Mouse (Mus musculus) regulatory T cell (primary cell): ENCODE results near the gene Slc22a3.

Experiments used
- in situ Hi-C: fragments of 300-600 bp; cut with MboI, MseI; formaldehyde crosslinking; loops from one replicate; pipeline ENCODE4 v1.15.1; 2025; ENCODE audit warnings: high pct_unique_total_duplicates

Gene Slc22a3

DNA sequence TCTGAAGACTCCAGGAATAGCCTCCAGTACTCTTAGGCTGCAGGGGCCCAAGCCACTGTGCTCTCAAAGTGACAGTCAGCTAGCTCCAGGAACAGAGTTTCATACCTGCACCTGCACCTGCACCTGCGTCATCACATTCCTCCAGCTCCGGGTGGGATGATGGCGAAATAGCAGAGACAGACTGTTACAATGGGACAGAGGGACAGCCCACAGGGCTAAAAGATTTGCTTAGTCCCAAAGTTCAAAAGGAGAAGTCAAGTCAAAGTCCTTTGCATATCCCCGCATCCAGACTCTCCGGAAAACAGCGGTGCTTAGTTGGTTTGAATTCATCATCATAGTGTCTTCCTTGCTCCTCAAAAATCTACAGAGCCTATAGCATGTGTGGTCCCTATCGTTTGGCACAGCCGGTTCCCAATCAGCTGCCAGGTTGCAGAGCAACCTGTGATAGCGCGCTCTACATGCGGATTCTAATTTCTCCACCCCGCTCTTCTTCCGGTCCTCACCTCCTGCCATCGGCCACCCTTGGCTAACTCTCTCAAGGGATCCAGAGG lies at the start of gene Slc22a3:
Gene Slc22a3 (minus strand): TSS at position 51 of the 551 bp plus-strand sequence.
- in situ Hi-C loops, result no loop called here

DNA sequence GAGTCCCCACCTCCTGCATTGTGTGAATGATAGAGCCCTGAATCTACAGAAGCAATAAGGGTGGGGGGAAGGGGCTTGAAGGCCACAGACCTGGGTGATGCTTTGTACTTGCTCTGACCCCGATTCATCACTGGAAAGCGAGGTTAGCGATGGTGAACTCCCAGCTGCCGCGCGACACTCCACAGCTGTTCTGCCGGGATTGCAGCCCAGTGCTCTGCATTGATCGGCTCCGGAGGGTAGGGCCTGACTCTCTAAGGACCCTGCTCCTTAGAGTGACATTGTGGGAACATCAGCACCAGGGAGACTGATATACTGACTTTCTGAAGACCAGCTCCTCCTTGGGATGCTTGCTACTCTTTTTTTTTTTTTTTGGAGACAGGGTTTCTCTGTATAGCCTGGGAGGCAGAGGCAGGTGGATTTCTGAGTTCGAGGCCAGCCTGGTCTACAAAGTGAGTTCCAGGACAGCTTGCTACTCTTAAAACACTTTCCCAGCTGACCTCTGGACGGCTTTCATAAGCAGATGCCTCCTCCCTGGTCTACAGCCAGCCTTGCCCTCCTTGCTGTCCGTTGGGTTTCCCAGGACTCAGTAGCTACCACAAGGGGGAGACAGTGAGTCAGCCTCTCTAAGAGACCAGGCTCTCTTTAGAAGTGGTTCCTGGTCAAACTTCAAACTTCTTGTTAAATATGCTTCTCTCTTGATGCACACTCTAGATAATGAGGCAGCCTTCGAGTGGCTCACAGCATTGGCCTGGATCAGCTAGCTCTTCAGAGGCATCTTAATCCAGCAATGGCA lies 27.0 kb upstream of the Slc22a3 start:
- in situ Hi-C loops, result loop anchor here (5.0 kb wide), 4 partner anchors 47 to 273 kb away; no protein-coding TSS in a partner anchor

DNA sequence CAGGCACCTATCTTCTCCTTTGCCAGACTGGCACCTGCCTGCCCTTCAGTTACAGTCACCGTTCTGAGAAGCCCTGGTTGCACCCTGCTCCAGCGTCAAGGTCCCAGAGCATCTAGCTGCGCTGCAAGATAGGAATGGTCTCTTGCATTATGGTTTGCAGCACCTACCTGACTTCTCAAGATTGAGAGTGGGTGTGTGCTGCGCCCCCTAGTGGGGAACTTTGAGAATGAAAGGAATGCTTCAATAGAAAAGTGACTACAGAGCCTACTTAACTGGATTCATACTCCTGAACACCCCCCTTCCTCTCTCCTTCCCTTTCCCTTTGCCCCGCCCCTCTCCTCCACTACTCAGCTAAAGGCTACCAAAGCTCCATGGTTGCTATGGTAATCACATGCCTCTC lies 24.6 kb upstream of the Slc22a3 start:
- in situ Hi-C loops, result no loop called here

DNA sequence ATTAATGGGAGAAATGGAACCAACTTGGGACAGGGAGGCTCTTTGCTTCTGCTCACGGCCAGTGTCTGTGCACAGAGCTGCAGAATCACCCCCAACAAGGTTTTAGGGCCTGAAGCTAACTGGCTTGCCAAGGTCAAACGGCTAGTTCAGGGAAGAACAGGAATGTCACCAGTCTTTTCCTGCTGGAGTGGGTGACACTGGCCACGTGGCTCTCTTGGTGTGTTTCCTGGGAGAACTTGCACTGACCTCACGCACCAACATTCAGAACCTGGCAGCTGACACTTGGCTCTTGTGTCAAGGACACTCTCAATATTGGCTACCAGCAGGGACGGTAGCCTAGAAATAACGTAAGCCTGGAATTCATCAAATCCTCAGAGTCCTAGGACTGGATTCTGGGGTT lies 22.6 kb upstream of the Slc22a3 start:
- in situ Hi-C loops, result no loop called here

DNA sequence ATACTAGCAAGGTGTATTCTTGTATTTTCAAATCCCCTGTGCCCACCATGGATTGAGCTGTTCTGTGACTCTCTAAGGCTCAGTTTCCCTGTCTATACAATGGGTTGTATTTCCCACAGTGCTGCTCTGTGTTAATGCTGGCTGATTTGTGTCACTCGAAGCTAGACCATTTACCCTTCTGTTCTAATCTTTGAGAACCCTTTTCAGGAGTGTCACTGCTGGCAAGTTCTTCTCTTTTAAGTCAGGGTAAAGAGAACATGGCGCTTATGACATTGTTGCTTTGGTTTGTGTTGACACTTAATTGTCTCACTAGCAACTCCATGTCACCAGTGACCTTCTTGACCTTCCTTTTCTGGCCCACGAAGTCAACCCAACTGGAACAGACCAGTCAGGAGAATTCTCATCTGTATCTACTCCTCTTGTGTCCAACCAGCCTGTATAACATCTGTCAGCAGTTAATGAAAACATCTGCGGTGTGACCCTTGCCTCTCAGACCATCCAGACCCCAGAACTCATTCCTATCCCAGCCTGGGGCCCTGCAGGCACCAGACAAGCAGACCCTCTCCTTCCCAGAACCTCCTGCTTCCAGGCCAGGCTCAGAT lies 22.0 kb upstream of the Slc22a3 start:
- in situ Hi-C loops, result no loop called here

DNA sequence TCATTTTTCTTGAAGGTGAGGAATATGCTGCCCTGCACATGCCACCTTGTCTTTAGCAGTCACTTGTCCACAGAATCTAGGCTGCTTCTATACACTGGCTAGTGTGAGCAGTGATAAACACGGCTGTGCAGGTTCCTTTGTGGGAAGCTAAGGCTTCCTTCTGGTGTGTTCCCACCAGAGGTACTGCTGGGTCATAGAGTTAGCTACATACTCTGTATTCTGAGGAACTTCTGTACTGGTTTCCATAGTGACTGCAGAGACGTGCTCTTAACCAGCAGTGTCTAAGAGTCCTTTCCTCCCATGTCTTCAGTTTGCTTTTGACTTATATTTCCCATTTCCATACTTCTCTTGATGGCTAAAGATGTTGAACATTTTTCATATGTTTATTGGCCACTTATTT lies 11.6 kb upstream of the Slc22a3 start:
- in situ Hi-C loops, result no loop called here

DNA sequence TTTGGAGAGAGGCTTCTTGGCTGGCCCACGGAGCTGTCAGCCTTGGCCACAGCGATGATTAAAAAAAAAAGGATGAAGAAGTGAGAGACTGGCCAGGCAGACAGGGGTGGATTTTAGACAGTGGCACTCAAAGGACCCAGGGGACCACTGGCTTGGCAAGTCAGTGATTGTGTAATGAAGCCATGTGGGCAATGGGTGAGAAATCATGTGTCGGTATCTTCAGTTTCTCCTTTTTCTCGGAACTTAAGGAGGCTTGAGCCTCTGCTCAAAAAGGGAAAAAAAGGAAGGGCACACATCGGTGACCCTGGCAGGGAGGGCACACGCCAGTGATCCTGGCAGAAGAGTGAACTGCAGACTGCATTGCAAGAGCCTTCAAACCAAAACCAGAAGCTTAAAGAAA lies 10.7 kb upstream of the Slc22a3 start:
- in situ Hi-C loops, result no loop called here

DNA sequence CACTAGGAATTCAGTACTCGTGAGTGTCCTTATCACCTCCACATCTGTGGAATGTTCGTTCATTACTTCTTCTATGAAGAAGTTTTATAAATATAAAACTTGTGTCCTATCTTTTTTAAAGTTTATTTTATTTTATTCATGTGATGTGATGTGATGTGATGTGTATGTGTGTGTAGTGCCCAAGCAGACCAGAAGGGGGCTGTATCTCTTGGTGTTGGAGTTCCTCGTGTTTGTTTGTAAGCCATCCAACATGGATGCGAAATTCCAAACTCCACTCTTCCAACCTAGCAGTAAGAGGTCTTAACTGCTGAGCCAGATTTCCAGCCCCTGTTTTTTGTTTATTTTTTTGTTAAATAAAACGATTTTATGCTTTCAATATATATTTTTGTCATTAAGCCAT lies 6.5 kb upstream of the Slc22a3 start:
- in situ Hi-C loops, result no loop called here

DNA sequence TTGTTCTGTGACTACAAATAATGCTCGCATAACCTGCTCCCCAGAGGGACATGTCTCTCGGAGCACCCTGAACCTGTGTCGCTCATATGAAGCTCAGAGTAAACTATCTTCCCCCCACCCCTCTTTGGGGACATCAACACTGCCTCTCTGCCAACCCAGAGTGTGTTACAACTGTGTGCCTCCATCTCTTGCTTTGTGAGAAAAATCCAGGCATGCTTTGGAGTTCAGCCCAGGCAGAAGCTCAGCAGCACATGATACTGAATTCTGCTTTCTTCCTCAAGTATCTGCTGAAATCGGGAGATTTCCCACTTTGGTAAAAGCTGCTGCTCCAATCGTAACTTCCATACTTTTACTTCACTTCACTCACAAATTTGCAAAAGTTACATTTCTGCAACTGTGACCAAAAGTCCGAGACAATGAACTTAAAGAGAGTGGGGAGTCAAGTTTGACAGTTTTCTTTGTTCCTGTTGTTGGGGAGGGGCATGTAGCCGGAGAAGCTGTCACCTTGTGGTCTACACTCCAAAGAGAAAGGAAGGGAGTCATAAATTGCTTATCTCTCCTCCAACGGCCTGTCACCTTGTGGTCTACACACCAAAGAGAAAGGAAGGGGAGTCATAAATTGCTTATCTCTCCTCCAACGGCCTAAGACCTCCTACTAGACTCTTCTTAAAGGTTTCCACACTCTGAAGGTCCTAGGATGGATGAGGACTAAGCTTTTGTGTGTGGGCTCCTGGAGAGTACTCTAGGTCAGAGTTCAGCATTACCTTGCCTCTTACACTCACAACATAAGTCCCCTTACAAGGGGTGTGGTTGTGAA lies 5.8 kb upstream of the Slc22a3 start:
- in situ Hi-C loops, result no loop called here

DNA sequence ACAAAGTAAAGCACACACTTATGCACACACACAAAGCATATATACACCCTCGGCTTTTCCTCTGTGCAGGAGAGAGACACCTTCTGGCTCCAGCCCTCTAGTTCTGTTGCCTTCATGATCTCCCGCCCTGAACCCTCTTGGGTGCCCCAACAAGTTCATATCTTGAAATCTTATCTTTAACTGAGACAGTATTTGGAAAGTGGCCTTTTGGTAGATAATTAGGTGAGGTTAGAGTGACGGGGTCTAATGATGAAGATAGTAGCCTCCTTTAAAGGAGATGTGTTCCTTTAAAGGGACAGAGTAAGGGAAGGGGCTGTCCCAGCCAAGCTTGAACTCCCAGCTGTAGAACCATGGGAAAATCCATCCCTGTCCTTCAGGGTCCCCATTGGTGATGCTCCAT lies 3.7 kb upstream of the Slc22a3 start:
- in situ Hi-C loops, result no loop called here

DNA sequence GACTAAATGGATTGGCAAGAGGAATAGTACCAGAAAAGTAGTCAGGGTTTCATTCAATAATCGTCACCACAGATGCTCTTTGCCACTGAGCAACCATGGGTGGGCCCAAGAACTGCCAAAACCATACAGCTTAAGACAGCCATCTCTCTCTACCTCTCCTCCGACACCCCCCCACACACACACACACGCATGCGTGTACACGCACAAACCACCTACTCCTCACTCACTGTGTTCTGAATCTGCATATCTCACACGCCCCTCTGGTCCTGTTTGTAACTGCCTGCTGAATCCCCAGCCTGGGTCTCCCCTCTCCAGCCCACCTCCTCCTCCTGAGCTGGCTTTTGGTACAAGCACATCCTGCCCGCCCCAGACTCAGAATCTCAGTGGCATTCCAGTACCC lies 872 bp upstream of the Slc22a3 start:
- in situ Hi-C loops, result no loop called here

DNA sequence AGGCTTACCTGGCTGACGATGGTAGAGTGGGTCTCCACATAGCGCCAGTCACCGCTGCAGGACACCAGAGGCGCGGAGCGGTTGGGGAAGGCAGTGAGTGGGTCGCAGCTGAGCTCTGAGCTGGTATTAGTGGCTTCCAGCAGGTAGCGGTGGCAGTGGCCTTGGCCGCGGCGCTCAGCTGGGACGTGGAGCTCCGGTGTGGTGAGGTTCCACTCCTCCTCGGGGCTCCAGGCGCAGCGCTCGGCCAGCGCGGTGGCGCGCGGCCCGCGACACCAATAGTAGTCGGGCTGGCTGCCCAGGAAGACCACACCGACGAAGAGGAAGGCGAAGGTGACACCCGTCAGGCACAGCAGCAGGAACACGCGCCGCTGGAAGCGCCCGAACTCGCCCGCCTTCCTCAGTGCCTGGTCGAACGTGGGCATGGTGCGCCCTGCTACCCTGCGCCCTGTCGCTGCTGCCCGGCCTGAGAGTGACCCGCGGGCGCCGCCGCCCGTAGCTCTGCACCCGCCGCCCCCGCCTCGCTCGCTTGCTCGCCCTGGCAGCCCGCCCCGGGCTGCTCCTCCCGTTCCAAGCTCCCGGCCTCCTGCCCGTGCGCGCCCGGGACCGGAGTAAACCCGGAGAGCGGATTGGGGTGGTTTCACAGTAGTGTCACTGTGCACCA lies 471 bp downstream of the Slc22a3 start:
- in situ Hi-C loops, result no loop called here

DNA sequence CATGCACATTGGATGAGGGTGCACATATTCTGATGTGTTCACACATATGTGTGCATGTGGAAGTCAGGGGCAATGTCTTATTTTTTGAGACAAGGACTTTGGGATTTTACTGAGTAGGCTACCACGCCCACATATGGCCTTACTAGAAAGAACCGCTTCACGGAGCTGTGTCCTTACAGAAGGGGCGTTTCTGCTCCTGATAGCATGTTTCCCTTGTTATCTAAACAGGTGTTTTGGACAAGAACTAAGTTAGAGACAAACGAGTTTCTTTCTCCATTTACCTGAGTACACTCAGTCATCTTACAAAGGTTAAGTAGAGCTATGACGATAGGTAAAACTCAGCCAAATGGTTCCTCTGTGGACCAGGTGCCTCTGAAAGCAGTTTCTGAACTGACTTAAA lies 1.8 kb downstream of the Slc22a3 start:
- in situ Hi-C loops, result no loop called here

DNA sequence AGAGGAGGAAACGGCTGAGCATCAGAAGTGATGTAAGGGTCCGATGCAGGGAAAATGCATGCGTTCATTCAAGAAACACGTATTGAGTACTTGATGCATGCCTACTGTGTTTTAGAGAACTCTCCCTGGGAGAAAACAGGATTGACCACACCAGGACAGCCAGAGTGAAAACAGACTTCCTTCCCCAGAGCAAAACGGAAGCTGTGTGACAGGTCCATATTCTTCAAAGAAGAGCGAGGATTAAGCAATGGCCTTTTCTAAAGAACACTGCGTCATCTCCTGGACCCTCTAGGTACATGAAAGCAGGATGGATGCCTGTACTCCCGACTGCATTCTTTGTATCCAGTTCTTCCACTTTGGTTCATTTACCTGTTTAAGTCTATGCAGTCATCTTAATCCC lies 8.1 kb downstream of the Slc22a3 start:
- in situ Hi-C loops, result no loop called here

DNA sequence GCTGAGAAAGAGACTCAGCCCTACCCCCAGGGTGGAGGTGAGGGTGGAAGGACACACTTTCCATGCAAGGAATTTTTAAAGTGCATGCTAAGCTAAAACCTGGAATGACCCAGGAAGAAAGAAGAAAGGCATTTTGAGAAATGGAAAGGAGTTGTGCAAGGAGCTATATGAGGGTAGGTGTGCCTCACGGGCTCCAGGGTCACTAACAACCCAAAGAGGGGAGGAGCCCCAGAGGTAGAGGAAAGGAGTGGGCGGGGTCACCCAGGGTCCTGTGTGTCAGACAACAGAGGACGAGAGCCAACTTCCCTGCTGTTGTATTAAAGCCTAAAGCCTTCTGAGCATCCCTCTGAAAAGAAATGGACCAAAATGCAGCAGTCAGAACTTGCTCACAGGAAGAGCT lies 11.9 kb downstream of the Slc22a3 start:
- in situ Hi-C loops, result no loop called here

DNA sequence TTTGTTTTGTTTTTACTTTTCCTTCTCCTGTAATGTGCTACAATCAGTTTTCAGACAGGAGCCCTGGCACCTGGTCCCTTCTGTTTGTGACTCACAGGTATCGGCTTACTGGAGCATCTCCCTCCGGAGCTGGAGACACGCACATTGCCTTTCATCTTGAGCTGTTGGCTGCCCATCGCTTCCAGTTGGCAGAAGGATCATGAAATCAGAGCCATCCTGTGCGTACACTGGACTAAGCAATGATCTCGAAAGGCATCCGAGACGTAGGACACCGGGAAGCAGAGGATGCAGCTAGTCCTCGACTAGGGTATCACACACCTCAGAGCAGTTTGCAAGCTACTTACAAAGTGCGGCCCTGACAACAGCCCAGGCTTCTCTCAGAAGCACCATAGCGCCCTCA lies 15.9 kb downstream of the Slc22a3 start:
- in situ Hi-C loops, result no loop called here

DNA sequence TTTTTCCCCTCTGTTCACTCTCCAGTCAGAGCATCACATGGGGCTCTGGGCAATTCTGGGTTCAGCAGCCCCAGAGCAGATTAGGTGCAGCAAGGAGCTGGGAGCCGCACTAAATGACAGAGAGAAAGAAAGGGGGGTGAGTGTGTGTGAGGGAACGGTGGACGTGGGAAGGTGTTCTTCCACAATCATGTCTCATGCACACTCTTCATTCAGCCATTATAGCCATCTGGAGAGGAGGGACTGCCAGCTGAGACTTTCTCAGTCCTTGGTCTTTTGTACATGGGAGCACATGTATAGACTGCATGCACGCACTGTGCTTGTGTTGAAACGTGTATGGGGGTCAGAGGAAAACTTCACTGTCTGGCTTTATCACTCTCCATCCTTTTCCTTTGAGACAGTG lies 17.6 kb downstream of the Slc22a3 start:
- in situ Hi-C loops, result loop anchor here (5.0 kb wide), 1 partner anchor 47 kb away; no protein-coding TSS in a partner anchor

DNA sequence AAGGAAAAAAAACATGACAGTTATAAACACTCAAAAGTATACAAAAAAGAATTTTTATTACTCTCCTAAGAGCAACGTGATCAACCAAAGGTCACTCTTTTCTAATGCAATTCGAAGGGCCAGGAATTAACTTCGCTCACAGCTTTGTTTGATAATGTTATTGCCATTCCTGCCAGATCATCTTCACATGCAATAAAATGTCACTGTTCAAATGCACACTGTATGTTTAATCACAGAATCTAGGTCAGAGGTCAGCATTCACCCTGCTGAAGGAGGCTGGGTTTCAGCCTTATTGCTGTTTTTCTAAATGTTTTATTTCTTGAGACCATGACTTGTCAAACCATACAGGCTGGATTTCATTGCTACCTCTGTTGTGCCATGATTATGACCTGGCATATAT lies 21.8 kb downstream of the Slc22a3 start:
- in situ Hi-C loops, result loop anchor here (5.0 kb wide), 1 partner anchor 52 kb away; no protein-coding TSS in a partner anchor

DNA sequence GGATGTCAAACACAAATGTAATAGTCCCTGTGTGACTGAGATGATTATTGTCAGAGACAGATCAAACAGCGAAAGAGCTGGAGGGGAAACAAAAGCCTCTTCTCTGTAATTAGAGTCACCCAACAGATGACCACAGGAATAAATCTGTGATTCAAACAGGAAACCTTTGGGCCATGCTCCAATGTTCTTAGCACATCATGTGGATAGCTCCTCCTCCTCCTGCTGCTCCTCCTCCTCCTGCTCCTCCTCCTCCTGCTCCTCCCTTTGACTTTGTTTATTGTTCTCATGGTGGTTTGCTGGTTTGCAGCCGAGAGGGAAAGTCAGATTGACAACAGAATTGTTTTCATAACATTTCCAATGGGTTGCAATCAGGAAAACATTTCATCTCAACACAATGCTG lies 28.1 kb downstream of the Slc22a3 start:
- in situ Hi-C loops, result no loop called here

DNA sequence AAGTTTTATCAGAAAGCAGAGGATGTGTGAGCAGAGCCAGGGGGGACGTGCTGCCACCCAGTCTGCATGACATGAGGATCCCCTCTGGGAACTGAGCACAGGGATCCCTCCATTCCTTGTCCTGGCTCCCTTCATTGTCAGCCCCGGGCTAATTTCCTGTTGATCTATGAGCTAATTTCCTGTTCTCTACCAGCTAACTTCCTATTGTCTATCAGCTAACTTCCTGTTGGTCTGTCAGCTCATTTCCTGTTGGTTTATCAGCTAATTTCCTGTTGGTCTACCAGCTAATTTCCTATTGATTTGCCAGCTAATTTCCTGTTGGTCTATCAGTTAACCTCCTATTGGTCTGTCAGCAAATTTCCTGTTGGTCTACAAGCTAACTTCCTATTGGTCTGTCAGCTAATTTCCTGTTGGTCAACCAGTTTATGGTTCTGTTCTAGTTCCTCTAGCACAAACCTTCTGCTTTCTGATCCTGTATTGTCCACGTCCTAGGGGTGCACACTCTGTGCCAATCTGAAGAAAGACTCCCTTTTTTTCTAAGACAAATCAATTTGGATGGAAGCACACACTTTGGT lies 32.9 kb downstream of the Slc22a3 start:
- in situ Hi-C loops, result no loop called here

DNA sequence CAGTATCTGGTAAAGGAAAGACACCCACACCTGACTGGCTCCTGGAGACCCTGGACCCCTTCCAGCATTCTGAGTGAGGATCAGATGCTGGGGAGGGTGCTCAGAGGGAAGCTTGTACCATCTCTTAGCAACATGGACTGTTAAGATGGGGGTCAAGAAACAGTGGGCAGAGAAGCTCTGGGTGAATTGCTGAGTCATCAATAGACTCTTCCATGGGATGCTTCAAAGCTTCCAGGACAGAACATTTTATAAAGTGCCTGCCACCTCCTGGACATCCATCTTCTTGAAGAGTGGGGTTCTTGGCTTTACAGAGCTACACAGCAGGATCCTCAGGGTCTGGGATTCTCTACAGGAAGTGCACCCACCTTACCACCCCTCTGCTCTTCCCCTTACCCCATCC lies 35.0 kb downstream of the Slc22a3 start:
- in situ Hi-C loops, result no loop called here
